Mouse (Mus musculus) lung, embryonic 14.5 days (tissue): ENCODE measurements around the gene Cops8. TPM values are rescaled to one million over a fixed set of nuclear protein-coding genes. Genes with fewer than 3 reads are reported as not detected.

Experiments
- ATAC-seq: fragments of 200-750 bp; cut with Nextera tagmentation; 2 replicates; pipeline ENCODE4 v1.8.0; 2017; ENCODE audit warnings: mild to moderate bottlenecking, moderate TSS enrichment, moderate library complexity; ENCODE audit not compliant: insufficient read depth
- DNase-seq: peaks from one replicate; pipeline ENCODE4 v3.0.0-alpha.2; 2015
- H3K27ac ChIP-seq: fragments of 300-500 bp; sonication (generic); 2 replicates; pipeline ENCODE4 v1.5.1; 2014; ENCODE audit warnings: low read depth, mild to moderate bottlenecking, moderate library complexity
- H3K27me3 ChIP-seq: fragments of 300-500 bp; sonication (generic); 2 replicates; pipeline ENCODE4 v1.6.1; 2014; ENCODE audit warnings: low read length, control low read depth; ENCODE audit not compliant: insufficient read depth
- H3K36me3 ChIP-seq: fragments of 300-500 bp; sonication (generic); 2 replicates; pipeline ENCODE4 v1.6.1; 2014; ENCODE audit warnings: control low read depth; ENCODE audit not compliant: insufficient read depth
- H3K4me1 ChIP-seq: fragments of 300-500 bp; sonication (generic); 2 replicates; pipeline ENCODE4 v1.6.1; 2014; ENCODE audit warnings: antibody characterized with exemption, control low read depth; ENCODE audit not compliant: insufficient read depth
- H3K4me2 ChIP-seq: fragments of 300-500 bp; sonication (generic); 2 replicates; pipeline ENCODE4 v1.6.1; 2014; ENCODE audit warnings: mild to moderate bottlenecking
- H3K4me3 ChIP-seq: fragments of 300-500 bp; sonication (generic); 2 replicates; pipeline ENCODE4 v1.5.1; 2014; ENCODE audit warnings: low read depth, low read length
- H3K9ac ChIP-seq: fragments of 300-500 bp; sonication (generic); 2 replicates; pipeline ENCODE4 v1.6.1; 2014
- H3K9me3 ChIP-seq: fragments of 300-500 bp; sonication (generic); 2 replicates; pipeline ENCODE4 v1.6.1; 2016; ENCODE audit warnings: low read depth, low read length, control low read depth
- CTCF ChIP-seq: IDR thresholded peaks from 2 replicates; pipeline ENCODE4 v1.5.1; 2016; ENCODE audit warnings: antibody characterized with exemption, low read depth
- WGBS: fragments of 180-500 bp; shearing (Covaris S2); extraction: QIAGEN DNeasy Blood & Tissue Kit; methylation state at CpG from one replicate; pipeline ENCODE4 v1.1.7; 2014; 5-methylcytosine and 5-hydroxymethylcytosine counted together
- polyA plus RNA-seq: library from polyadenylated mRNA; unstranded; fragments of >200 nt; fragmentation: Nextera tagmentation; extraction: Ambion mirVana; gene quantifications from 2 replicates; pipeline ENCODE4 v1.2.1, GENCODE M21; 2014

The Cops8 gene
- polyA plus RNA-seq = 157 and 163 TPM in 2 replicates

- Histone ChIP-seq H3K4me2 (peak within 1 kb of the TSS; percentile 81), H3K27me3 (no peaks in the 10 kb centered on the region), H3K4me3 (peak within 1 kb of the TSS; percentile 85), H3K9ac (peak within 1 kb of the TSS; percentile 91), H3K9me3 (no peaks in the 10 kb centered on the region), H3K36me3 (peaks cover 26% of the 10 kb centered on the region), H3K27ac (peak within 1 kb of the TSS; percentile 76), H3K4me1 (0 out of 2 replicates have a peak, but pooled peaks cover 4% of the 10 kb centered on the region)
- DNase-seq (peak; percentile 99), ATAC-seq (peak; percentile 100)
- no peak for TF ChIP-seq CTCF
- WGBS = 4% methylated on average over 48 of the region's 48 CpGs
Measured at GRCm38 (mm10) chr1:90602759-90603560, at the start of gene Cops8. TSS of gene Cops8 (plus strand) at chr1:90602981.

- no peaks in the 10 kb centered on the region for H3K9me3 ChIP-seq
- ATAC-seq (no peak), DNase-seq (peak; percentile 36)
- 61% methylated on average over 1 of the region's 1 CpGs for WGBS
- TF ChIP-seq CTCF = peak; percentile 69
- H3K27ac ChIP-seq = no peak overlapping the region
- H3K9ac ChIP-seq = no peak overlapping the region
- no peak overlapping the region for H3K4me2 ChIP-seq
- no peaks in the 10 kb centered on the region for H3K27me3 ChIP-seq
- no peak overlapping the region for H3K4me3 ChIP-seq
- H3K4me1 ChIP-seq = no peaks in the 10 kb centered on the region
- H3K36me3 ChIP-seq = no peaks in the 10 kb centered on the region
Measured at GRCm38 (mm10) chr1:90557140-90557539, 45.6 kb upstream of the Cops8 start.

DNA sequence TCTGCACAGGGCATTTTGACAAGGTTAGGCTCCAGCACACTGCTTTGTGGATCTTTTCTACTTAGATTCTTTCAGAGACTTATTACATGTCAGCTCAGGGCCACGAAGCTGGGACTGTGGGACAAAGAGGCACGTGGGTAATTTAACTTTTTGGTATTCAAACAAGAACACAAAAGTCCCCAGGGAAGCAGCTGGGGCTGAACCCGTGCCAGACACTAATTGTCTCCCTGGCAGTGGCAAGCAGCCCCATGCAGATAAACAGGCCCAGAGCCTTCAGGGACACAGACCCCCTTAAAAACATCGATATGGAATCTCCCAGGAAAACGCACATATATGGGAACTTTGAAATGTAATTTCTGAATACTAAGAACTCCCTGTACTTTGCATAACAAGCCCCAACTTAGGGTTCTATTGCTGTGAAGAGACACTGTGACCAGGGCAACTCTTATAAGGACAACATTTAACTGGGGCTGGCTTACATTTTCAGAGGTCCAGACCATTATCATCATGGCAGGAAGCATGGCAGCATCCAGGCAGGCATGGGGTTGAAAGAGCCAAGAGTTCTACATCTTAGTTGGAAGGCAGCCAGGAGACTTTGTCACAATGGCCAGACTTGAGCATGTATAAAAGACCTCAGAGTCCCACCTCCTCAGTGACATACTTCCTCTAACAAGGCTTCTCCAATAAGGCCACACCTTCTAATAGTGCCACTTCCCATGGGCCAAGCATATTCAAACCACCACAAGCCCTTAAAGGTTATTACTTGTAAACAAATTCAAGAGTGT is 41.6 kb upstream of the Cops8 start:
- Histone ChIP-seq H3K4me3 (no peak overlapping the region), H3K9ac (no peak overlapping the region), H3K4me1 (0 out of 2 replicates have a peak, but pooled peaks cover 3% of the 10 kb centered on the region), H3K27ac (no peak overlapping the region), H3K9me3 (no peaks in the 10 kb centered on the region), H3K27me3 (no peaks in the 10 kb centered on the region), H3K36me3 (no peaks in the 10 kb centered on the region), H3K4me2 (no peak overlapping the region)
- ATAC-seq (no peak), DNase-seq (peak; percentile 44)
- no peak for TF ChIP-seq CTCF
- WGBS = 66% methylated on average over 5 of the region's 5 CpGs

GRCm38 (mm10) chr1:90563945-90564344 is 38.8 kb upstream of the Cops8 start:
- Histone ChIP-seq H3K4me3 (no peak overlapping the region), H3K4me2 (no peak overlapping the region), H3K9me3 (no peaks in the 10 kb centered on the region), H3K27me3 (no peaks in the 10 kb centered on the region), H3K36me3 (no peaks in the 10 kb centered on the region), H3K4me1 (0 out of 2 replicates have a peak, but pooled peaks cover 11% of the 10 kb centered on the region), H3K9ac (no peak overlapping the region), H3K27ac (no peak overlapping the region)
- TF ChIP-seq CTCF = no peak
- DNase-seq = no peak
- no peak for ATAC-seq
- 81% methylated on average over 3 of the region's 3 CpGs for WGBS

- 37% methylated on average over 15 of the region's 15 CpGs for WGBS
- Histone ChIP-seq H3K36me3 (no peaks in the 10 kb centered on the region), H3K4me3 (no peak overlapping the region), H3K9ac (no peak overlapping the region), H3K4me1 (0 out of 2 replicates have a peak, but pooled peaks cover 11% of the 10 kb centered on the region), H3K27me3 (no peaks in the 10 kb centered on the region), H3K9me3 (no peaks in the 10 kb centered on the region), H3K27ac (no peak overlapping the region), H3K4me2 (no peak overlapping the region)
- no peak for TF ChIP-seq CTCF
- peak; percentile 71; the same call in 1 of the 2 replicates for ATAC-seq
- DNase-seq = peak; percentile 74
Measured at GRCm38 (mm10) chr1:90566664-90567440, 35.9 kb upstream of the Cops8 start.

GRCm38 (mm10) chr1:90573831-90574230 is 28.9 kb upstream of the Cops8 start:
- no peak for TF ChIP-seq CTCF
- WGBS = 72% methylated on average over 6 of the region's 6 CpGs
- no peak overlapping the region for H3K9ac ChIP-seq
- no peak overlapping the region for H3K4me3 ChIP-seq
- H3K4me1 ChIP-seq = no peaks in the 10 kb centered on the region
- DNase-seq (no peak), ATAC-seq (no peak)
- H3K27me3 ChIP-seq = peaks cover 6% of the 10 kb centered on the region; the same call in 1 of the 2 replicates
- H3K27ac ChIP-seq = no peak overlapping the region
- no peaks in the 10 kb centered on the region for H3K36me3 ChIP-seq
- no peak overlapping the region for H3K4me2 ChIP-seq
- H3K9me3 ChIP-seq = no peaks in the 10 kb centered on the region
